Mouse (Mus musculus) CD4-positive, CD25-positive, alpha-beta regulatory T cell, adult 9 weeks (primary cell): Measurements from ENCODE around the gene Serpinb9f. TPM values are rescaled to one million over a fixed set of nuclear protein-coding genes. Genes with fewer than 3 reads are reported as not detected.

Experiments used
- polyA plus RNA-seq: library from polyadenylated mRNA; unstranded; fragments of 100-300 nt; shearing (Covaris generic); gene quantifications from one replicate; pipeline ENCODE4 v1.2.1, GENCODE M21; 2017

The Serpinb9f gene
- not detected for polyA plus RNA-seq

GRCm38 (mm10) chr13:33323777-33324176, at the start of gene Serpinb9f:
Gene Serpinb9f, plus strand, starts transcription at chr13:33324077.

Other genes starting within 250 kb of the Serpinb9f start
- gene Serpinb1b, start 245.5 kb upstream of the Serpinb9f start, polyA plus RNA-seq: 0.17 TPM
- gene Serpinb9c, start 164.3 kb upstream of the Serpinb9f start, polyA plus RNA-seq: not detected
- gene Serpinb9d, start 131.1 kb upstream of the Serpinb9f start, polyA plus RNA-seq: not detected
- gene Serpinb9e, start 74.5 kb upstream of the Serpinb9f start, polyA plus RNA-seq: not detected
- gene Gm11397, start 71.7 kb downstream of the Serpinb9f start, polyA plus RNA-seq: not detected
- gene Serpinb9g, start 160.7 kb downstream of the Serpinb9f start, polyA plus RNA-seq: not detected